Mouse (Mus musculus): ENCODE measurements around the gene Wrap53. TPM values are rescaled to one million over a fixed set of nuclear protein-coding genes. Genes with fewer than 3 reads are reported as not detected.
A peak's percentile ranks its signal among the peaks of the same experiment; 100 is the strongest.

Wrap53 gene
- polyA plus RNA-seq, 1 experiment from 2014 or later: 14.7 TPM

- Histone ChIP-seq H3K36me3 (ENCODE audit: control insufficient read depth, insufficient read depth) (peaks cover 30% of the 10 kb centered on the region), H3K9ac (ENCODE audit: low read depth, low read length) (no peak overlapping the region), H3K4me3 (ENCODE audit: low read depth, low read length) (no peak overlapping the region), H3K9me3 (ENCODE audit: control insufficient read depth) (no peaks in the 10 kb centered on the region), H3K27me3 (replicated peaks; ENCODE audit: control insufficient read depth, insufficient read depth, low read length) (no peaks in the 10 kb centered on the region; the same call in 1 of the 2 replicates), H3K4me2 (replicated peaks; ENCODE audit: low read depth) (peak overlapping the region; percentile 73), H3K27ac (ENCODE audit: low read depth, low read length) (no peak overlapping the region), H3K4me1 (replicated peaks; ENCODE audit: control insufficient read depth, insufficient read depth, low read length) (0 out of 2 replicates have a peak, but pooled peaks cover 3% of the 10 kb centered on the region)
- 30% methylated on average over 6 of the region's 6 CpGs for WGBS
- no peak for TF ChIP-seq CTCF (IDR thresholded peaks at IDR 0.05; ENCODE audit: low read depth)
- ATAC-seq: no peak
Measured at GRCm38 (mm10) chr11:69558756-69559155, 21.3 kb downstream of the Wrap53 start.

- Histone ChIP-seq H3K4me2 (replicated peaks; ENCODE audit: low read depth) (no peak overlapping the region), H3K27ac (ENCODE audit: low read depth, low read length) (no peak overlapping the region), H3K9me3 (ENCODE audit: control insufficient read depth) (no peaks in the 10 kb centered on the region), H3K4me3 (ENCODE audit: low read depth, low read length) (no peak overlapping the region), H3K27me3 (replicated peaks; ENCODE audit: control insufficient read depth, insufficient read depth, low read length) (no peaks in the 10 kb centered on the region; the same call in 1 of the 2 replicates), H3K36me3 (ENCODE audit: control insufficient read depth, insufficient read depth) (peaks cover 17% of the 10 kb centered on the region), H3K9ac (ENCODE audit: low read depth, low read length) (no peak overlapping the region), H3K4me1 (replicated peaks; ENCODE audit: control insufficient read depth, insufficient read depth, low read length) (0 out of 2 replicates have a peak, but pooled peaks cover 3% of the 10 kb centered on the region)
- no peak for TF ChIP-seq CTCF (IDR thresholded peaks at IDR 0.05; ENCODE audit: low read depth)
- no peak for ATAC-seq
- WGBS: 49% methylated on average over 14 of the region's 14 CpGs
Measured at GRCm38 (mm10) chr11:69557381-69557958, 22.6 kb downstream of the Wrap53 start.

DNA sequence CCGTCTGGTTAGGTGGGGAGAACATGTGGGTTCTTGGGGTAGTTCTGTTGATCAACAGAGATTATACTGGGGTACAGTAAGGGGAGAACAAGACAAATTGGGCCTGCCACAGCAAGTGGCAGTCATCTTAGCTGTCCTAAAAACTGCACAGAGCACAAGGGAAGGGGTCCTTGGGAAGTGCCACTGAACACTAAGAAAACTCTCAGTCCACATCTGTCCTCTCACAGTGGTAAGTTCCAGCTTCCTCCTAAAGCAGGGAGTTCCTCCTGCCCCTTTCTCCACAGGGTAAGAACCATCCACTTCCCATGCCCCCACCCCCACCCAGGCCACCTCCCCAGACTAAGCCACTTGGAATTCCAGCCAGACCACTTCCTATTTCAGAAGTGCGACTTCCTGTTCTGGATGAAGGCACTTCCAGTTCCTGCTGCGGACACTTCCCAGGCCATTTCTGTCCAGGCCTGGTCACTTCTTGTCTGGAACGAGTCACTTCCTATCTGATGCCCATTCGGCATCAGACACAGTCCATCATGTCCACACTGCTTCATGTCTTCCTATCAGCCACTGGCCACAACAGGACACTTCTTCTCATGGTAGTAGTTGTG is 25.4 kb downstream of the Wrap53 start:
- TF ChIP-seq CTCF (IDR thresholded peaks at IDR 0.05; ENCODE audit: low read depth): no peak
- no peaks in the 10 kb centered on the region for H3K36me3 ChIP-seq (ENCODE audit: control insufficient read depth, insufficient read depth)
- WGBS: 79% methylated on average over 5 of the region's 5 CpGs
- H3K4me2 ChIP-seq (replicated peaks; ENCODE audit: low read depth): no peak overlapping the region
- H3K9ac ChIP-seq (ENCODE audit: low read depth, low read length): no peak overlapping the region
- no peaks in the 10 kb centered on the region; the same call in 1 of the 2 replicates for H3K27me3 ChIP-seq (replicated peaks; ENCODE audit: control insufficient read depth, insufficient read depth, low read length)
- no peak overlapping the region for H3K27ac ChIP-seq (ENCODE audit: low read depth, low read length)
- H3K4me1 ChIP-seq (replicated peaks; ENCODE audit: control insufficient read depth, insufficient read depth, low read length): 0 out of 2 replicates have a peak, but pooled peaks cover 3% of the 10 kb centered on the region
- no peak overlapping the region for H3K4me3 ChIP-seq (ENCODE audit: low read depth, low read length)
- no peak for ATAC-seq
- no peaks in the 10 kb centered on the region for H3K9me3 ChIP-seq (ENCODE audit: control insufficient read depth)

DNA sequence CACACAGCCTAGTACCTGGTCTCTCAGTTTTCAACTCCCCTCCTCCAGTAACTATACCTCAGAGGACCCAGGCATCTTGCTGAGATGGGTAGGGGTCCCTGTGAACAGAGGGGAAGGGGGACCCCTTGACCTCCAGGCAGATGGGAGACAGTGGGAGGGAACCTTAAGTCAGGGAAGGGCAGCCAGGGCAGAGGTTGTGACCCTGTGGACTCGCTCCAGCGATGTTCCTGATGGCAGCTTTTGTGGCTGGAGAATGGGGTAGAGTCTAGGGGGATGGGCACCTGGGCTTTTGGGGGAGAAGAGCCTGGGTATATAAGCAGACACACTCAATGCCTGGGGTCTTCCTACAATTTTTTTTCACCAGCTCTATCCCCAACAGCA is 26.7 kb downstream of the Wrap53 start:
- TF ChIP-seq CTCF (IDR thresholded peaks at IDR 0.05; ENCODE audit: low read depth): no peak
- no peak overlapping the region for H3K4me2 ChIP-seq (replicated peaks; ENCODE audit: low read depth)
- 35% methylated on average over 2 of the region's 2 CpGs for WGBS
- ATAC-seq: no peak
- H3K36me3 ChIP-seq (ENCODE audit: control insufficient read depth, insufficient read depth): no peaks in the 10 kb centered on the region
- H3K9me3 ChIP-seq (ENCODE audit: control insufficient read depth): no peaks in the 10 kb centered on the region
- H3K27me3 ChIP-seq (replicated peaks; ENCODE audit: control insufficient read depth, insufficient read depth, low read length): no peaks in the 10 kb centered on the region; the same call in 1 of the 2 replicates
- H3K4me3 ChIP-seq (ENCODE audit: low read depth, low read length): no peak overlapping the region
- no peak overlapping the region for H3K27ac ChIP-seq (ENCODE audit: low read depth, low read length)
- H3K9ac ChIP-seq (ENCODE audit: low read depth, low read length): no peak overlapping the region
- H3K4me1 ChIP-seq (replicated peaks; ENCODE audit: control insufficient read depth, insufficient read depth, low read length): no peaks in the 10 kb centered on the region

GRCm38 (mm10) chr11:69552622-69553340 is 27.3 kb downstream of the Wrap53 start:
- 28% methylated on average over 14 of the region's 14 CpGs for WGBS
- Histone ChIP-seq H3K9ac (ENCODE audit: low read depth, low read length) (no peak overlapping the region), H3K36me3 (ENCODE audit: control insufficient read depth, insufficient read depth) (no peaks in the 10 kb centered on the region), H3K27me3 (replicated peaks; ENCODE audit: control insufficient read depth, insufficient read depth, low read length) (no peaks in the 10 kb centered on the region; the same call in 1 of the 2 replicates), H3K4me1 (replicated peaks; ENCODE audit: control insufficient read depth, insufficient read depth, low read length) (no peaks in the 10 kb centered on the region), H3K27ac (ENCODE audit: low read depth, low read length) (no peak overlapping the region), H3K4me2 (replicated peaks; ENCODE audit: low read depth) (no peak overlapping the region), H3K4me3 (ENCODE audit: low read depth, low read length) (no peak overlapping the region), H3K9me3 (ENCODE audit: control insufficient read depth) (no peaks in the 10 kb centered on the region)
- TF ChIP-seq CTCF (IDR thresholded peaks at IDR 0.05; ENCODE audit: low read depth): no peak
- ATAC-seq: no peak

DNA sequence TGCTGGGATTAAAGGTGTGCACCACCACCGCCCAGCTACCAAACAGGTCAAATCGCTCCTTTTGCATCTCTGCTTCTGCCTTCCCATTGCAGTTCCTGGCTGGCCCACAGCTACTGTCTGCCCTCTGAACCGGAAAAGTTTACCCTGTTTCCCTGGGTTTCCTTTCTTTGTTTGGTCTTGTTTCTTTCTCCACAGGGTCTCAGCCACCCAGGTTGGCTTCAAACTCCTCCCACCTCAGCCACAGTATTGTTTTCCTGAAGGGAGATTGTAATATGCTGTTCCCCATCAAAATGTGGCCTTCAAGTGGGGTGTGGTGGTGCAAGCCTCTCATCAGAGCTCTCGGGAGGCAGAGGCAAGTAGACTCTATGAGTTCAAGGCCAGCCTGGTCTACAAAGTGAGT is 28.7 kb downstream of the Wrap53 start:
- no peak for TF ChIP-seq CTCF (IDR thresholded peaks at IDR 0.05; ENCODE audit: low read depth)
- 75% methylated on average over 4 of the region's 4 CpGs for WGBS
- H3K36me3 ChIP-seq (ENCODE audit: control insufficient read depth, insufficient read depth): no peaks in the 10 kb centered on the region
- H3K4me1 ChIP-seq (replicated peaks; ENCODE audit: control insufficient read depth, insufficient read depth, low read length): 0 out of 2 replicates have a peak, but pooled peaks cover 2% of the 10 kb centered on the region
- H3K27me3 ChIP-seq (replicated peaks; ENCODE audit: control insufficient read depth, insufficient read depth, low read length): no peaks in the 10 kb centered on the region
- H3K4me2 ChIP-seq (replicated peaks; ENCODE audit: low read depth): no peak overlapping the region
- ATAC-seq: no peak
- no peak overlapping the region for H3K9ac ChIP-seq (ENCODE audit: low read depth, low read length)
- no peak overlapping the region for H3K27ac ChIP-seq (ENCODE audit: low read depth, low read length)
- H3K4me3 ChIP-seq (ENCODE audit: low read depth, low read length): no peak overlapping the region
- no peaks in the 10 kb centered on the region for H3K9me3 ChIP-seq (ENCODE audit: control insufficient read depth)

All from intestine, postnatal 0 days (tissue).